Mouse (Mus musculus) hindbrain, embryonic 13.5 days (tissue): ENCODE measurements around the gene Gm49391. TPM values are rescaled to one million over a fixed set of nuclear protein-coding genes. Genes with fewer than 3 reads are reported as not detected.
"Not testable (repeated sequence)": the region's sequence is repeated elsewhere in the genome, so short reads cannot be mapped to it uniquely, and the experiment has no call there.

Experiments
- ATAC-seq: fragments of 200-750 bp; cut with Nextera tagmentation; 2 replicates; pipeline ENCODE4 v1.8.0; 2017; ENCODE audit warnings: moderate TSS enrichment; ENCODE audit not compliant: low FRiP score
- H3K27ac ChIP-seq: fragments of 300-500 bp; sonication (generic); 2 replicates; pipeline ENCODE4 v1.5.1; 2015; ENCODE audit warnings: inconsistent platforms, mild to moderate bottlenecking, moderate library complexity
- H3K27me3 ChIP-seq: fragments of 300-500 bp; sonication (generic); 2 replicates; pipeline ENCODE4 v1.6.1; 2015; ENCODE audit warnings: mild to moderate bottlenecking, inconsistent platforms
- H3K36me3 ChIP-seq: fragments of 300-500 bp; sonication (generic); 2 replicates; pipeline ENCODE4 v1.6.1; 2015; ENCODE audit warnings: mild to moderate bottlenecking, inconsistent platforms
- H3K4me1 ChIP-seq: fragments of 300-500 bp; sonication (generic); replicated peaks from 2 replicates; pipeline ENCODE4 v1.6.1; 2015; ENCODE audit warnings: inconsistent platforms
- H3K4me2 ChIP-seq: fragments of 300-500 bp; sonication (generic); 2 replicates; pipeline ENCODE4 v1.6.1; 2015; ENCODE audit warnings: inconsistent platforms, mild to moderate bottlenecking, moderate library complexity
- H3K4me3 ChIP-seq: fragments of 300-500 bp; sonication (generic); 2 replicates; pipeline ENCODE4 v1.5.1; 2015; ENCODE audit warnings: mild to moderate bottlenecking, inconsistent platforms
- H3K9ac ChIP-seq: fragments of 300-500 bp; sonication (generic); 2 replicates; pipeline ENCODE4 v1.6.1; 2015; ENCODE audit warnings: mild to moderate bottlenecking, inconsistent platforms
- H3K9me3 ChIP-seq: fragments of 300-500 bp; sonication (generic); 2 replicates; pipeline ENCODE4 v1.6.1; 2016; ENCODE audit warnings: inconsistent platforms
- WGBS: fragments of 180-500 bp; shearing (Covaris S2); methylation state at CpG from one replicate; pipeline ENCODE4 v1.1.7; 2015; 5-methylcytosine and 5-hydroxymethylcytosine counted together
- polyA plus RNA-seq: library from polyadenylated mRNA; unstranded; fragments of >200 nt; fragmentation: Nextera tagmentation; extraction: Ambion mirVana; gene quantifications from 2 replicates; pipeline ENCODE4 v1.2.1, GENCODE M21; 2015

The Gm49391 gene
- 0.28 and 1.1 TPM in 2 replicates for polyA plus RNA-seq

DNA sequence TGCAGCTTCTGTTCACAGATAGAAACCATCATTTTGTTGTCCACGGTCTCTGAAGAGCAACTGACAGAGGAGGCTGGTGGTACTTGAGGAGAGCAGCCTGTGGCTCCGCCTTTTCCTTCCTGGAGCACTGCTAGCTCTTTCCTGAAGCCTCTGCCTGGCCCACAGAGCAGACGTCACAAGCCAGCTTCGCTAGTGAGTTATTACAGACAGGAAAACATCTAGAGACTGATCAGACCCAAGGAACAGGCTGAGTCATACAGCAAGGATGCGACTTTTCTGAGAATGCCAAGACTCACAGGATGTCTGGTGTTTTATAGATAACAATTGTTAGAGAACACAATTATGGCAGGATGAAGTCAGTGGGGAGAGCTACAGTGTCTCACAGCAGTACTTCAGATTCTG is at the start of gene Gm49391, which contains the start of gene Ctla2a:
Gene Gm49391 (minus strand): TSS at position 72 of the 402 bp plus-strand sequence.
Gene Ctla2a (minus strand): TSS at position 126 of the 402 bp plus-strand sequence.
- no peak for ATAC-seq
- Histone ChIP-seq H3K9me3 (peaks cover 19% of the 10 kb centered on the region), H3K36me3 (no peaks in the 10 kb centered on the region), H3K4me1 (no peaks in the 10 kb centered on the region), H3K27ac (no peak within 1 kb of the TSS), H3K4me3 (no peak within 1 kb of the TSS), H3K27me3 (no peaks in the 10 kb centered on the region), H3K9ac (no peak within 1 kb of the TSS), H3K4me2 (no peak within 1 kb of the TSS)
- 74% methylated on average over 5 of the region's 5 CpGs for WGBS

DNA sequence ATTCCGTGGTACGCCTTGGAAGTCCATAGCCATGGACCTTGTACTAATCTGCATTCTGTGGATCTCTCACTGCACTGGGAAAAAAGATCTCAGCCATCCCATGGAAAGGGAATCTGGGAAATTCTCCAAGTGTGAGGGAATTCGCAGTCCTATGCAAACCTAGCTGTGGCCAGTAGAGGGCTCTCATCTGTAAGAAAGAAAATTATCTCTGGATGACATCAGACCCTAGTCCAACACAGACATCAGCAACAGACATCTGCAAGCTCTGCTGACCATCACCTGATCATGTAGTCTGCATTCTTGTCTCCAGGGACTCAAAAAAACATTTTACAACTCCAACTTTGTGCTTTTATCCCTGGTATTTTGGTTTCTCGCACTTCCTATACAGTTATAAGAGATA is 35.9 kb upstream of the Gm49391 start:
- H3K9ac ChIP-seq, H3K4me2 ChIP-seq, H3K4me1 ChIP-seq, H3K27me3 ChIP-seq, H3K9me3 ChIP-seq, ATAC-seq, H3K4me3 ChIP-seq, H3K27ac ChIP-seq, H3K36me3 ChIP-seq: not testable (repeated sequence)
- WGBS: 65% methylated on average over 4 of the region's 4 CpGs

DNA sequence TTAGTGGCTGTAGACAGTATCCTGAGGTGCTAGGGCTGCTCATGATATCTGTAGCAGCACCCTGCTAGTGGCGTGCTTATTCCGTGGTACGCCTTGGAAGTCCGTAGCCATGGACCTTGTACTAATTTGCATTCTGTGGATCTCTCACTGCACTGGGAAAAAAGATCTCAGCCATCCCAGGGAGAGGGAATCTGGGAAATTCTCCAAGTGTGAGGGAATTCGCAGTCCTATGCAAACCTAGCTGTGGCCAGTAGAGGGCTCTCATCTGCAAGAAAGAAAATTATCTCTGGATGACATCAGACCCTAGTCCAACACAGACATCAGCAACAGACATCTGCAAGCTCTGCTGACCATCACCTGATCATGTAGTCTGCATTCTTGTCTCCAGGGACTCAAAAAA is 27.6 kb upstream of the Gm49391 start:
- 32% methylated on average over 4 of the region's 5 CpGs for WGBS

DNA sequence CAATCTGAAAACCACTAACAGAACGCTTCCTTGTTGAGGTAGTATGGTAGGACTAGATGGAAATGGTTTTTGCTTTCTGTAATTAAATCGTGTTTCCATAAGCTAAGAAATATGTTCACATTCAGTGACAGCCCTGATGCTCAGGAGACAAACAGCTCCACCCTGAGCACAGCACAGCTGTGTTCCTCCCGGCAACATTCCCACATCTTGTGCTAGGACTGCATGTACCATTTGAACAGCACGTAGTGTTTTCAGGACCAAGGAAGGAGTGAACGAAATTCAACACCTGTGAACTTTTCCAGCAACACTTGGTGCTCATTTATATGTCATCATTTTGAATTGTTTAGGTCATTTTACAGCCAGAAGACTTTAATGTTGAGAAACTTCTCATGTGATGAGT is 25.3 kb upstream of the Gm49391 start:
- H3K4me1 ChIP-seq: no peaks in the 10 kb centered on the region
- no peak overlapping the region for H3K27ac ChIP-seq
- H3K27me3 ChIP-seq: no peaks in the 10 kb centered on the region
- no peak overlapping the region for H3K4me2 ChIP-seq
- no peak overlapping the region for H3K4me3 ChIP-seq
- no peaks in the 10 kb centered on the region for H3K36me3 ChIP-seq
- peaks cover 29% of the 10 kb centered on the region; the same call in 1 of the 2 replicates for H3K9me3 ChIP-seq
- ATAC-seq: no peak
- WGBS: 73% methylated on average over 5 of the region's 5 CpGs
- no peak overlapping the region for H3K9ac ChIP-seq

More for the DNA sequence above, 27.6 kb upstream of the Gm49391 start:
- H3K4me1 ChIP-seq, ATAC-seq, H3K4me3 ChIP-seq, H3K9ac ChIP-seq, H3K27ac ChIP-seq, H3K36me3 ChIP-seq, H3K27me3 ChIP-seq, H3K4me2 ChIP-seq: not testable (repeated sequence)
- H3K9me3 ChIP-seq: peaks cover 25% of the 10 kb centered on the region; the same call in 1 of the 2 replicates

DNA sequence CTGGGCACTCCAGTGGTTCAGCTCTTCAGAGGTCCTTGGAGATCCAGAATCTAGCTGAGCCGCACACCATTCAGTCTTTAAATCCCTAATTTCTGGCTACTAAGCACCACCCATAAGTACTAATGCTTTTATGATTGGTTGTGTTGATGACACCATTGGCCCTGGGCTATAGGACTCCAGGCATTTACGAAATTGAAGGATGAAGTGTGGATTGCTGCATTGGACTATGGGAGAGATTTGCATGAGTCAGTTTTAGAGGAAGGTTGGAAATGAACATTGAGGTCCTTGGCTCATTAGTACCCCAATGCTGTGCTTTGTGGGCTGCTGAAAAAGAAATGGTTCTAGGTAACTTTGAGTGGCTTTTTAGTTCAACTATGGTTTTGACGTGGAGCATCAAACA is 5.5 kb upstream of the Gm49391 start, which contains the start of gene Tpbpa:
Gene Tpbpa (minus strand): TSS at position 101 of the 400 bp plus-strand sequence.
- peaks cover 12% of the 10 kb centered on the region; the same call in 1 of the 2 replicates for H3K9me3 ChIP-seq
- H3K9ac ChIP-seq, H3K4me1 ChIP-seq, H3K4me2 ChIP-seq, H3K36me3 ChIP-seq, H3K4me3 ChIP-seq, ATAC-seq, H3K27ac ChIP-seq, H3K27me3 ChIP-seq: not testable (repeated sequence)
- WGBS: 81% methylated on average over 3 of the region's 3 CpGs

DNA sequence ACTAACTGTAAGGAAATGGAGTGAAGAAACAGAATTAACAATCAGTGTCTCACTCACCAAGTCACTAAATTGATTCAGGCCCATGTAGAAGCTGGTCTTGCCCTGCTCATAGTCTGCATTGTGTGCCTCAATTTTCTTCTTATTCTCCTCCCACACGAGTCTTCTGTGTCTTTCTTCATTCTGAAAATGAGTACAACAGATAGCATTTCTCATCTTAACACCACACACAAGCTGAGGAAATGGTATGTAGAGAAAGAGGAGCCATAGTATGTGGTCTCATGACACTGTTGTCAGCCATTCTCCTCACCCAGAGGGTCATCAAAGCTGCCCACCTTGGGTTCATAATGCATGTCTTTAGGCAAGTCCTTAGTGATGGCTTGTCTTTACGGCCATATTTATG is 881 bp downstream of the Gm49391 start, which contains the start of gene Gm49393:
Gene Gm49393 (minus strand): TSS at position 101 of the 400 bp plus-strand sequence.
- H3K4me3 ChIP-seq, H3K27me3 ChIP-seq, H3K4me2 ChIP-seq, H3K36me3 ChIP-seq, H3K27ac ChIP-seq, ATAC-seq, H3K9ac ChIP-seq, H3K4me1 ChIP-seq: not testable (repeated sequence)
- WGBS: 77% methylated on average over 2 of the region's 2 CpGs
- peaks cover 19% of the 10 kb centered on the region for H3K9me3 ChIP-seq

DNA sequence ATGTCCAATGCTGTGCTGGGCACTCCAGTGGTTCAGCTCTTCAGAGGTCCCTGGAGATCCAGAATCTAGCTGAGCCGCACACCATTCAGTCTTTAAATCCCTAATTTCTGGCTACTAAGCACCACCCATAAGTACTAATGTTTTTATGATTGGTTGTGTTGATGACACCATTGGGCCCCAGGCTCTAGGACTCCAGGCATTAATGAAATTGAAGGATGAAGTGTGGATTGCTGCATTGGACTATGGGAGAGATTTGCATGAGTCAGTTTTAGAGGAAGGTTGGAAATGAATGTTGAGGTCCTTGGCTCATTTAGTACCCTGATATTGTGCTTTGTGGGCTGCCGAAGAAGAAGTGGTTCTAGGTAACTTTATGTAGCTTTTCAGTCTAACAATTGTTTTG is 31.6 kb downstream of the Gm49391 start, which contains the start of gene Tpbpb:
Gene Tpbpb (minus strand): TSS at position 101 of the 400 bp plus-strand sequence.
- H3K4me3 ChIP-seq, H3K27ac ChIP-seq, H3K4me1 ChIP-seq, H3K9ac ChIP-seq, H3K27me3 ChIP-seq, ATAC-seq, H3K4me2 ChIP-seq, H3K36me3 ChIP-seq: not testable (repeated sequence)
- 82% methylated on average over 2 of the region's 2 CpGs for WGBS
- peaks cover 10% of the 10 kb centered on the region; the same call in 1 of the 2 replicates for H3K9me3 ChIP-seq

DNA sequence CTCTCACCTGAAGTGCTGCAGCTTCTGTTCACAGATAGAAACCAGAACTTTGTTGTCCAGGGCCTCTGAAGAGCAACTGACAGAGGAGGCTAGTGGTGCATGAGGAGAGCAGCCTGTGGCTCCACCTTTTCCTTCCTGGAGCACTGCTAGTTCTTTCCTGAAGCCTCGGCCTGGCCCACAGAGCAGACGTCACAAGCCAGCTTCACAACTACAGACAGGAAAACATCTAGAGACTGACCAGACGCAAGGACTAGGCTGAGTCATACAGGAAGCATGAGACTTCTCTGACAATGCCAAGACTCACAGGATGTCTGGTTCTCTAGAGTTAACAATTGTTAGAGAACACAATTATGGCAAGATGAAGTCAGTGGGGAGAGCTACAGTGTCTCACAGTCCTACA is 39.0 kb downstream of the Gm49391 start, which contains the start of gene Ctla2b:
Gene Ctla2b (minus strand): TSS at position 120 of the 400 bp plus-strand sequence.
- Histone ChIP-seq H3K36me3 (no peaks in the 10 kb centered on the region), H3K4me1 (no peaks in the 10 kb centered on the region), H3K27me3 (no peaks in the 10 kb centered on the region), H3K9ac (no peak within 1 kb of the TSS), H3K27ac (no peak within 1 kb of the TSS), H3K9me3 (no peaks in the 10 kb centered on the region), H3K4me2 (no peak within 1 kb of the TSS), H3K4me3 (no peak within 1 kb of the TSS)
- no peak for ATAC-seq
- 85% methylated on average over 3 of the region's 3 CpGs for WGBS

DNA sequence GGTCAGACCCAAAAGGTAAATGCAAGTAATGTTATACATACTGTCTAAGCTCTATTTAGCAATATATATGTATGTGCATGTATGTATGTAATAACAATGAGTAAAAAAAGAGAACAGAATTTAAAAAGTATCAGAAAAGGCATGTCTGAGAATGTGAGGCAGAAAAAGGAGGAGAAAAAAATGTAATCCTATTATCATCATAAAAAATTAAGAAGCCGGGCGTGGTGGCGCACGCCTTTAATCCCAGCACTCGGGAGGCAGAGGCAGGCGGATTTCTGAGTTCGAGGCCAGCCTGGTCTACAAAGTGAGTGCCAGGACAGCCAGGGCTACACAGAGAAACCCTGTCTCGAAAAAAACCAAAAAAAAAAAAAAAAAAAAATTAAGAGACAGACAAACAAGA is 39.6 kb downstream of the Gm49391 start, which contains the start of gene Gm49392:
Gene Gm49392 (minus strand): TSS at position 101 of the 400 bp plus-strand sequence.
- not testable (repeated sequence) for H3K4me2 ChIP-seq, H3K27me3 ChIP-seq, H3K4me1 ChIP-seq, ATAC-seq, H3K27ac ChIP-seq, H3K4me3 ChIP-seq, H3K9me3 ChIP-seq, H3K9ac ChIP-seq, H3K36me3 ChIP-seq
- WGBS: 85% methylated on average over 8 of the region's 8 CpGs

DNA sequence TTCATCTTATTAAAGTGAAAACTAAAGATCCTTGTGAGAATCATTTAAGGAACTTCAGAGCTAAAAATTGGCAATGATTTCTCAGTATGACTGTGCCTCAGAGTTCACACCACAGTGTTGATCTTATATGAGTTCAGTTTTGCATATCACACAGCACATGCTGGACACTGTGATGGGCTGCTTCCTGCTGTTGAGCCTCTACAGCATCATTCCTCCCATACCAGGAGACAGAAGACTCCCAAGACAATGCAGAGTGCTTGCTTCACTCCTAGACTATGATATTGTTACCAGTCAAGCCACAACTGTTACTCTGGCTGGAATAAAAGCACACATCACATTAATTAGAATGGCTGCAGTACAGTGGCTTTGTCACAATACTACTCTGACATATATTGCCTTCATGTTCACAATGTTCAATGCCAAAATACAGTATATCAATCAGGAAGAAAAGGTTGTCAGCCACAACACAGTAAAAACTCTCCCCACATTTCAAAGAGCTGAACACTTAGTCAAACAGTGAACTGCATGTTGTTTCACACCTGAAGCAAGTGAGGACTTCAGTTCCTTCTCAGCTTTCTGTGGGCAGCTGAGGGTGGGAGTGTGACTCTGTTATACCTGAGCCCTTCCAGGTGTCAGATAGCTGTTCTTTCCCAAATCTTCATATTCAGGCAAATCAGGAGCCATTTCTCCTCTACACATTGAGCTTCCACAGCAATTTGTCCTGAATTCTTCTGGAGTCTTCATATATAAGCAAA is 40.8 kb downstream of the Gm49391 start:
- no peak overlapping the region for H3K27ac ChIP-seq
- no peak overlapping the region for H3K4me3 ChIP-seq
- H3K36me3 ChIP-seq: no peaks in the 10 kb centered on the region
- H3K4me1 ChIP-seq: no peaks in the 10 kb centered on the region
- no peaks in the 10 kb centered on the region for H3K27me3 ChIP-seq
- ATAC-seq: no peak
- no peak overlapping the region for H3K9ac ChIP-seq
- H3K9me3 ChIP-seq: no peaks in the 10 kb centered on the region
- H3K4me2 ChIP-seq: no peak overlapping the region

DNA sequence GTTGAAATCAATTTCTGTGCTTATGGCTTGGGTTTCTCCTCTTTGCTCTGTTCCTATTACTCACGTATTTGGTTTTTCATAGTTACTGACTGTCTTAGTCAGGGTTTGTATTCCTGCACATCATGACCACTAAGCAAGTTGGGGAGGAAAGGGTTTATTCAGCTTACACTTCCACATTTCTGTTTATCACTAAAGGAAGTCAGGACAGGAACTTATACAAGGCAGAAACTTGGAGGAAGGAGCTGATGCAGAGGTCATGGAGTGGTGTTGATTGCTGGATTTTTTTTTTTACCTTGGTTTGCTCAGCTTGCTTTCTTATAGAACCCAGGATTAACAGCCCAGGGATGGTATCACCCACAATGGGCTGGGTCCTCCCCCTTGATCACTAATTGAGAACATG is 44.1 kb downstream of the Gm49391 start:
- WGBS: 93% methylated on average over 1 of the region's 1 CpGs
- Histone ChIP-seq H3K9ac (no peak overlapping the region), H3K9me3 (no peaks in the 10 kb centered on the region), H3K4me1 (no peaks in the 10 kb centered on the region), H3K4me2 (no peak overlapping the region), H3K27ac (no peak overlapping the region), H3K27me3 (no peaks in the 10 kb centered on the region), H3K4me3 (no peak overlapping the region), H3K36me3 (no peaks in the 10 kb centered on the region)
- no peak for ATAC-seq

DNA sequence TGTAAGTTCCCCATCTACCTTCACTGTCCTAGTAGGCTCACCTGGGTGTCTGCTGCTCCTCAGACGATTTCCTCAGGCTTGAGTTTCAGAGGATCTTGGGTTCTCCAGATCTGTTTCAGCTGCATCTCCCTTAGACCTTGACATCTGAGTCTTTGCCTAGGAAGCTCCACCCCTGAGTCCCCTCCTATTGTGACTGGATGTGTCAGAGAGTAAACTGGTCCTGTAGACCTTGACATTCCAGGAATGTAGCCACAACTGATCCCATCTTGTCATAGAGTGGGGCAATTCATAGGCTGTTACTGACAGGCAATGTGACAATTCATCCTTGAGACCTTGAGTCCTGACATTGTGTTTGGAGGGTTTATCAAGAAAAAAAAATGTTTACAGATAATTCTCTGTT is 72.1 kb downstream of the Gm49391 start, which contains the start of gene 4930486L24Rik:
Gene 4930486L24Rik (minus strand): TSS at position 195 of the 400 bp plus-strand sequence.
- 77% methylated on average over 1 of the region's 1 CpGs for WGBS

More for the DNA sequence above, 72.1 kb downstream of the Gm49391 start, which contains the start of gene 4930486L24Rik:
- H3K27me3 ChIP-seq: no peaks in the 10 kb centered on the region
- ATAC-seq: no peak
- H3K9me3 ChIP-seq: no peaks in the 10 kb centered on the region
- H3K27ac ChIP-seq: no peak within 1 kb of the TSS
- H3K36me3 ChIP-seq: no peaks in the 10 kb centered on the region
- no peak within 1 kb of the TSS for H3K4me2 ChIP-seq
- H3K9ac ChIP-seq: no peak within 1 kb of the TSS
- no peak within 1 kb of the TSS for H3K4me3 ChIP-seq
- H3K4me1 ChIP-seq: no peaks in the 10 kb centered on the region
